Mouse (Mus musculus): Measurements from ENCODE around the gene Panx1. TPM values are rescaled to one million over a fixed set of nuclear protein-coding genes. Genes with fewer than 3 reads are reported as not detected.

The Panx1 gene
- polyA plus RNA-seq, 2 experiments: 41.7 to 49.5 TPM

GRCm38 (mm10) chr9:15034546-15035273 lies 10.6 kb downstream of the Panx1 start:
- H3K27me3 ChIP-seq (ENCODE audit: control insufficient read depth, insufficient read depth, low read length): no peaks in the 10 kb centered on the region
- no peaks in the 10 kb centered on the region for H3K9me3 ChIP-seq (ENCODE audit: control insufficient read depth, low read length)
- ATAC-seq (ENCODE audit: low FRiP score, low read depth) (no peak), DNase-seq (ENCODE audit: low spot score) (no peak)
- no peak overlapping the region for H3K27ac ChIP-seq (replicated peaks; ENCODE audit: low read depth, low read length)
- no peaks in the 10 kb centered on the region for H3K4me1 ChIP-seq (ENCODE audit: control insufficient read depth, insufficient read depth, low read length)
- no peak overlapping the region for H3K4me3 ChIP-seq (replicated peaks; ENCODE audit: low read length)
- TF ChIP-seq POLR2A (IDR thresholded peaks at IDR 0.05; ENCODE audit: borderline replicate concordance, extremely low read depth, insufficient read depth, insufficient read length): no peak
- H3K36me3 ChIP-seq (ENCODE audit: control insufficient read depth, insufficient read depth, low read length): no peaks in the 10 kb centered on the region
- no peak overlapping the region for H3K4me2 ChIP-seq (replicated peaks; ENCODE audit: low read depth, low read length, severe bottlenecking)
- no peak overlapping the region for H3K9ac ChIP-seq (ENCODE audit: low read depth, low read length, severe bottlenecking)
- WGBS: 78% methylated on average over 7 of the region's 7 CpGs

DNA sequence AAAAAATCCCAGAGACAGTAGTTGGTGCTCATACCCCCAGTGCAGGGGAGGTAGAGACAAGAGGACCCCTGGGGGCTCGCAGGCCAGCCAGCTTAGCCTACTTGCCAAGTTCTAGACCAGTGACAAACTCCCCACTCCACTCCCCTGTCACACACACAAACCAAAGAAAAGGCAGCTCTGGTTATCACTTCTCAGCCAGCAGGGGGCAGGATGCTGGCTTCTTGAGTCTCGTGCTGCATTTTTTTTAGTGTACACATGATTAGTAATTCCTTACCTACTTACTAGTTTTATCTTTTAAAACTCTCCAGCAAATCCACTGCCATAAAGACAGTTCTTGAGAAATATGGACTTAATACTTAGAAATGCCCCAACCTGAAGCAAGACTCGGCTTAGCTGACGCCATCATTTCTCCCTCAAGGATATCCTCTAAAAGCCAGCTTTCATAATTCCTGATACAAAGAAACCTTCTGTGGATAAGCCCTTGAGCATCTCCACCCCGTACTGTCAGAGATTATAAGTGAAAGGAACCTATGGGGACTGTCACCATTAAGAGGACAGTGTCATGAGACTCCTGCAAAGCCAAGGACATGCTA lies 11.6 kb downstream of the Panx1 start:
- DNase-seq (ENCODE audit: low spot score) (no peak), ATAC-seq (ENCODE audit: low FRiP score, low read depth) (no peak)
- H3K9ac ChIP-seq (ENCODE audit: low read depth, low read length, severe bottlenecking): no peak overlapping the region
- H3K4me1 ChIP-seq (ENCODE audit: control insufficient read depth, insufficient read depth, low read length): no peaks in the 10 kb centered on the region
- WGBS: 68% methylated on average over 5 of the region's 5 CpGs
- H3K27me3 ChIP-seq (ENCODE audit: control insufficient read depth, insufficient read depth, low read length): no peaks in the 10 kb centered on the region
- H3K4me3 ChIP-seq (replicated peaks; ENCODE audit: low read length): no peak overlapping the region
- no peak for TF ChIP-seq POLR2A (IDR thresholded peaks at IDR 0.05; ENCODE audit: borderline replicate concordance, extremely low read depth, insufficient read depth, insufficient read length)
- no peak overlapping the region for H3K27ac ChIP-seq (replicated peaks; ENCODE audit: low read depth, low read length)
- H3K4me2 ChIP-seq (replicated peaks; ENCODE audit: low read depth, low read length, severe bottlenecking): no peak overlapping the region
- H3K36me3 ChIP-seq (ENCODE audit: control insufficient read depth, insufficient read depth, low read length): no peaks in the 10 kb centered on the region
- no peaks in the 10 kb centered on the region for H3K9me3 ChIP-seq (ENCODE audit: control insufficient read depth, low read length)

DNA sequence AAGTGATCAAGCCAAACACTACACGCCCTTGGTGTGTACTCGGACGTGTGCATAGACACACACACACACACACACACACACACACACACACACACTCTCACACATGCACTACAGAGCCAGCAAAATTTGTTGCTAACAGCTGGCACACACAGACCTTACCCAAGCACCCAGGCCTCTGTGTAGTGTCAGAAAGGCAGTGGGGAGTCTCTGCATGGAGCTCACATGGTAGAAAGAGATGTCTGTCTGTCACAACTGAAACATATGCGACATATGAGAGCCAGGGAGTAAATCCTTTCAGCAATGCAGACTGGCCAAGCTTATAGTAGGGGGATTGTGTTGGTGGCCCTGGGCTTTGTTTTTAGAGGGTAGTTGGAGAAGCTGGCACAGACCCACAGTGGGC lies 12.5 kb downstream of the Panx1 start:
- no peak overlapping the region for H3K4me2 ChIP-seq (replicated peaks; ENCODE audit: low read depth, low read length, severe bottlenecking)
- TF ChIP-seq POLR2A (IDR thresholded peaks at IDR 0.05; ENCODE audit: borderline replicate concordance, extremely low read depth, insufficient read depth, insufficient read length): no peak
- H3K27me3 ChIP-seq (ENCODE audit: control insufficient read depth, insufficient read depth, low read length): no peaks in the 10 kb centered on the region
- H3K4me1 ChIP-seq (ENCODE audit: control insufficient read depth, insufficient read depth, low read length): no peaks in the 10 kb centered on the region
- H3K4me3 ChIP-seq (replicated peaks; ENCODE audit: low read length): no peak overlapping the region
- H3K27ac ChIP-seq (replicated peaks; ENCODE audit: low read depth, low read length): no peak overlapping the region
- no peak overlapping the region for H3K9ac ChIP-seq (ENCODE audit: low read depth, low read length, severe bottlenecking)
- no peaks in the 10 kb centered on the region for H3K9me3 ChIP-seq (ENCODE audit: control insufficient read depth, low read length)
- WGBS: 83% methylated on average over 4 of the region's 4 CpGs
- no peak for ATAC-seq (ENCODE audit: low FRiP score, low read depth)
- DNase-seq (ENCODE audit: low spot score): no peak
- H3K36me3 ChIP-seq (ENCODE audit: control insufficient read depth, insufficient read depth, low read length): no peaks in the 10 kb centered on the region

GRCm38 (mm10) chr9:15030771-15031170 lies 14.5 kb downstream of the Panx1 start:
- H3K4me2 ChIP-seq (replicated peaks; ENCODE audit: low read depth, low read length, severe bottlenecking): no peak overlapping the region
- no peak overlapping the region for H3K4me3 ChIP-seq (replicated peaks; ENCODE audit: low read length)
- TF ChIP-seq POLR2A (IDR thresholded peaks at IDR 0.05; ENCODE audit: borderline replicate concordance, extremely low read depth, insufficient read depth, insufficient read length): no peak
- H3K27ac ChIP-seq (replicated peaks; ENCODE audit: low read depth, low read length): no peak overlapping the region
- no peaks in the 10 kb centered on the region for H3K36me3 ChIP-seq (ENCODE audit: control insufficient read depth, insufficient read depth, low read length)
- WGBS: 65% methylated on average over 8 of the region's 8 CpGs
- no peaks in the 10 kb centered on the region for H3K4me1 ChIP-seq (ENCODE audit: control insufficient read depth, insufficient read depth, low read length)
- DNase-seq (ENCODE audit: low spot score) (no peak), ATAC-seq (ENCODE audit: low FRiP score, low read depth) (no peak)
- no peak overlapping the region for H3K9ac ChIP-seq (ENCODE audit: low read depth, low read length, severe bottlenecking)
- H3K9me3 ChIP-seq (ENCODE audit: control insufficient read depth, low read length): no peaks in the 10 kb centered on the region
- no peaks in the 10 kb centered on the region for H3K27me3 ChIP-seq (ENCODE audit: control insufficient read depth, insufficient read depth, low read length)

GRCm38 (mm10) chr9:15029025-15029727 lies 16.1 kb downstream of the Panx1 start:
- DNase-seq (ENCODE audit: low spot score) (peak; percentile 35), ATAC-seq (ENCODE audit: low FRiP score, low read depth) (no peak)
- Histone ChIP-seq H3K4me1 (ENCODE audit: control insufficient read depth, insufficient read depth, low read length) (no peaks in the 10 kb centered on the region), H3K27ac (replicated peaks; ENCODE audit: low read depth, low read length) (no peak overlapping the region), H3K9me3 (ENCODE audit: control insufficient read depth, low read length) (no peaks in the 10 kb centered on the region), H3K36me3 (ENCODE audit: control insufficient read depth, insufficient read depth, low read length) (no peaks in the 10 kb centered on the region), H3K27me3 (ENCODE audit: control insufficient read depth, insufficient read depth, low read length) (no peaks in the 10 kb centered on the region), H3K4me2 (replicated peaks; ENCODE audit: low read depth, low read length, severe bottlenecking) (no peak overlapping the region), H3K4me3 (replicated peaks; ENCODE audit: low read length) (no peak overlapping the region), H3K9ac (ENCODE audit: low read depth, low read length, severe bottlenecking) (no peak overlapping the region)
- TF ChIP-seq POLR2A (IDR thresholded peaks at IDR 0.05; ENCODE audit: borderline replicate concordance, extremely low read depth, insufficient read depth, insufficient read length): no peak
- WGBS: 64% methylated on average over 4 of the region's 5 CpGs

Data from limb, embryonic 14.5 days (tissue).